Mouse (Mus musculus): Measurements from ENCODE around the gene Rcc1.

Gene Rcc1

DNA sequence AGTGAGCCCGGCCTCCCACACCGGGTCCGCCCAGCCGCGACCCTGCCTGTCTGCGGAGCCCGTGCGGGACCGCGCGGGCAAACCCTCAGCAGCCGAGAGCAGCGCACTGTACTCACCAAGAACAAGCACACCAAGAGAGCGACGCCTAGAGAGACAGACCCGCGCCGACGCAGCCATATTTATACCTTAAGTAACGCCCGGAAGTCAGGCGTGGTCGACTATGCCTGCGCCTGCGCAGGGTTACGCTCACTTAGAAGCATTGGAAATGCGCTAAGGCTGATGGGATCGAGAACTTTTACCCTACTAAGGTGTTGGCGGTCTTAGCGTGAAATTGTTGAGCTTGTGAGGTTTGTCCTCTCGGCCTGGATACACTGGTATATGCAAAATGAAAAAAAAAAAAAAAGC is at the start of gene Rcc1:
Rcc1 (minus strand) TSS at position 125 of the 405 bp plus-strand sequence.
- peak; percentile 86 to 88 for DNase-seq (ENCODE audit: low spot score in 2 of 2)

DNA sequence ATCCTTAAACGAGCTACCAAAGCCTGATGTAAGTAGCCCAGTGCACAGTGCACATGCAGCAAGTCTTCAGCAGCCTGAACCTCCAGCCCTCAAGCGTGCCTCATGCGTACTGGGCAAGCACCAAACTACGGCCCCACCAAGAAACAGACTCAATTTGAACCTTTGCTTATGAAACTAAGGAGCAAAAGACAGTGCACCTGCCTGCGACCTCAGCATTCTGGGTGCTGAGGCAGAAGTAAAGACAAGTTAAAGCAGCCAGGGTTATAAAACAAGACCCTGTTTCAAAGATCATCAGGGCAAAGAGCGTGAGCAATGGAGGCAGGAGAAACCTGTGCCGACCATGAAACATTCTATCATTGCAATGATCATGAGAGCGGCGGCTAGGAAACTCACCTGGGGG is 47.6 kb upstream of the Rcc1 start:
- no peak for DNase-seq (ENCODE audit: low spot score in 2 of 2)

DNA sequence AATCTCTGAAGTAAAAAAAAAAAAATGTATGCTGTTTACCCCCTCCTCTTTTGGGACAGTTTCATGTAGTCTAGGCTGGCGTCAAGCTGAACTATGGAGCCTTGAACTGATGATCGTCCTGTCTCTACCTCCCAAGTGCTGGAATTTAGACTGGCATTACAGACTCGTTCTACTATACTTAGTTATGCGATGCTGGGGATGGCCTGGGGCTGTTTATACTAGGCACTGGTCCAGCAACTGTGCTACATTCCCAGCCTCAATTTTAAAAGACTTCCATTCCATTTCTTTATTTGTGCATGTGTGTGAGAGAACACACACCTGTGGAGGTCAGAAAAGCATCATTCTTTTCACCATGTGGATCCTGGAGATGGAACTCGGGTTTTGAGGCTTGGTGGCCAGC is 45.5 kb upstream of the Rcc1 start:
- DNase-seq (ENCODE audit: low spot score in 2 of 2): no peak

DNA sequence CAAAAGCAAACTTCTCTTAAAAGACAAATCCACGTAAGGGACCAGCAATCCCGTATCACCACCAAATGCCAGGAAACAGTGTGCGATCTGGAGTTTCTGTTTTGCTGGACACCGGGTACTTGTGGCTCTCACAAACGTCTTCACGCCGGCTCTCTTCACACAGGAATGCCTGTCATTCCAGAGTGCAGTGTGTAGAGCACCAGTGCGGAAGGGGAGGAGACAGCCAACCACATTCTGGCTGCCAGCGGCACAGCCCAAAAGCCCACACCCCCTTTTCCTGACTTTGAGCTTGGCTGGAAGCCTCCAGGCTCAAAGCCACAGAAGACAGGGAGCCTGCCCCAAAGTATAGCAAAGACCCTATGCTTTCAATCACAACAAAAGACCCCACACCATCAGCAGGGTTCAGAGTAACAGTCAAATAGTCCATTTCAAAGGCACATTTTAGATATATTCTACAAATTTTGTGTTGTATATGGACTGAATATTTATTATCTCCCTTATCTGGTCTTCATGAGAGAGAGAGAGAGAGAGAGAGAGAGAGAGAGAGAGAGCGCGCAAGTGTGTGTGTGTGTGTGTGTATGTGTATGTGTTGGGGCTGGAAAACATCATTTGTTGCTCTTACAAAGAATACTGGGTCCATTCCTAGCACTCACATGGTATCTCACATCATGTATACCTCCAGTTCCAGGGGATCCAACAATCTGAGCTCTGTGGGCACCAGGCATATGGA is 44.8 kb upstream of the Rcc1 start:
- peak; percentile 33 to 48 for DNase-seq (ENCODE audit: low spot score in 2 of 2)

DNA sequence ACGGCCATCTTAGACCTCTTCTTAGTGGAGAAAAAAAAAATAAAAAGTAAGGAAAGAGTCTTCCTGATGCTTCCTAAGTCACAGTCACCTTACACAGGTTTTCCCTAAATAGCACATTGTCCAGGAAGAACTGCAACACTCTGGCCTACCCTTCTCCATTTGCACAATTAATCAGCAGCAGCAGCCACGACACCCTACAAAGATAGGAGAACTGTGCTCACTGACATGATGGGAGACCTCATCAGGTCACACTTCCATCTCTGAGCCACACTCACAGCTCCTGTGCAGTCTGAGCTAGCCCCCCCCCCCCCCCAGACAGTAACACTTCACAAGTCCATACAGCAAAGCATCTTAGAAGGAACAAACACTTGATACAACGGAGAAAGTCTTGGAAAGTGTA is 43.7 kb upstream of the Rcc1 start:
- no peak for DNase-seq (ENCODE audit: low spot score in 2 of 2)

DNA sequence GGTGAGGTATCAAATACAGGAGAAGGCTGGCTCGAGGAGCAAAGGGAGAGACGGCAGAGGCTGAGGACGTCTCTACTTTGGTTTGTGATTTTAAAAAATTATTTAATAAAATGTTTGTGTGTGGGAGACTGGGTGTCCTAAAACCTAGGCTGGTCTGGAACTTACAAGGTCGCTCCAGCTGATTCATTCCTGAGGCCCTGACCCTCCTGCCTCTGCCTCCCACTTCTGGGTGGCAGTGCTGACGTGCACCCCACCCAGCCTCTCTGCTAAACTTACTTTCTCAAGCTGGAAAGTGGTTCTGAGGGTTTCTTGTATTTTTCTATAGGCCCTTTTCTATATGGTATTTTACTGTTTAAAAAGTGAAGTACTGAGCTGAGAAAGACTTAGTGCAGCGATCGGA is 42.8 kb upstream of the Rcc1 start:
- no peak for DNase-seq (ENCODE audit: low spot score in 2 of 2)

DNA sequence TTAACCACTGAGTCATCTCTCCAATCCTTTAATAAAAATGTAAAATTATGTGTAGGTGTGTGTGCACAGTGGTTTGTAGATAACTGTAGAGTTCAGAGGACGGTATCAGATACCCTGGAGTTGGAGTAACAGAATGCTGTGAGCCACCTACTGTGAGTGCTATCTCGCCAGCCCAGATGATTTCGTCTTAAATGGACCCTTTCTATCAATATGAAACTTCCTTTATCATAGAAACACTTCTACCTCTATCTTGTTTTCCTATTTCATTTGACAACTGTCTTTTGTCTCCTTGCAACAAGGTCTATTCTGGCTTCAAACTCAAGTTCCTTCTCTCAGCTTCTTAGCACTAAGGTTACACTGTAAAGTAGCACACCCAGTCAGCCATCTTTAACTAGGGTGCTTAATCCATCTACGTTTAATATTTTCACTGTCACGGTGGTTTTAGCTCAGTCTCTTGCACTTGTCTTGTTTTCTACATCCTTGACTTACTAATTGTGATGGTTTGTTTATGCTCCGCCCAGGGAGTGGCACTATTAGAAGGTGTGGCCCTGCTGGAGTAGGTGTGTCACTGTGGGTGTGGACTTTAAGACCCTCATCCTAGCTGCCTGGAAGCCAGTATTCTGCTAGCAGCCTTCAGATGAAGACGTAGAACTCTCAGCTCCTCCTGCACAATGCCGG is 37.8 kb upstream of the Rcc1 start:
- DNase-seq (ENCODE audit: low spot score in 2 of 2): no peak

DNA sequence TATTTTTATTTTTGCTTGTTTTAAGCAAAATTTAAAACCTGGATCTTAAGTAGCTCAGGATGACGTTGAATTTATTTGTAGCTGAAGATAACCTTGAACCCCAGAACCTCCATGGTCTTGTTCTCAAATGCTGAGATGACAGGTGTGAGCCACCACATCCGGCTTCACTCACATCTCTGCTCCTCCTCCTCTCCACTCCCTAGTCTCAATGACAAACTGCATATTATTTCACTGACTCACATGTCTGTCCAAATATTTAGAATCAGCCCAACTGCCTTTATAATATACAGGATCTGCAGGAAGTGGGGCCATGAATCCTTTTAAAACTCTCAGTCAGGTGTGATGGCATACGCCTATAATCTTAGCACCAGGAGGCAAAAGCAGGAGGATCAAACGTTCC is 35.9 kb upstream of the Rcc1 start:
- no peak for DNase-seq (ENCODE audit: low spot score in 2 of 2)

DNA sequence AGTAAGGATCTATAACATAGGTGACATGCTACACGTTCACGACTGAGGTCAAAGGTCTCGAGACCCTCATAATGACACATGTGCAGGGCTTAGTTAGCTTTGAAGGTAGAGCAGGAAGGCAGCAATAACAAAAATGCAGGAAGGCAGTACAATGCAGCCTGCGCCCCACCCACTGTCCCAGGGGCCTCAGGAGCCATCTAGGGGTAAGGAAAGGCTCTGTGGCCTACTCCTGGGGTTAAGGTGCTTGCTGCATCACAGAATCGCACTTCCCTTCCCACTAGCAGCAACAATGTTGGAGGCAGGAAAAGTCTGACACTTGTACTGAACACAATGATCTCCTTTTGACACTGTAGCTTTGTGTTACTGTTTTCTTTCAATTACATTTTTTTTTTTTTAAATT is 34.2 kb upstream of the Rcc1 start:
- no peak for DNase-seq (ENCODE audit: low spot score in 2 of 2)

DNA sequence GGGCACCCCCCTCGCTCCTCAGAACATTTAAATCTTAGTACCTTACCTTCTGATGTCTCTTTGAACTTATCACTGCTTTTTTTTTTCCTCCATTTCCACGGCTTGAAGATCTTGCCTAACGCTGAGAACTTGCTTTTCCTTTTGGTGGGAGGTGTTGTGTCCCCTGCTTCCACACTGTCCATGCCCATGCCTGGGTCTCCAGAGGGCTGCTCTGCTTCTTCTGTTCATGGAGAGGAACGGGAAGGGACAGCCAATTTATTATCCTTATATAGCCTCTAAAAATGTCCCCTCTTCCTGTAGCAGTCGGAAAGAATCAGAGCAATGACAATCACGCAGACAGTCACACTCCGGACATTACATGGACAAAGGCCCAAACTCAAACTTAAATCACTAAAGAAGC is 33.4 kb upstream of the Rcc1 start:
- DNase-seq (ENCODE audit: low spot score in 2 of 2): no peak

DNA sequence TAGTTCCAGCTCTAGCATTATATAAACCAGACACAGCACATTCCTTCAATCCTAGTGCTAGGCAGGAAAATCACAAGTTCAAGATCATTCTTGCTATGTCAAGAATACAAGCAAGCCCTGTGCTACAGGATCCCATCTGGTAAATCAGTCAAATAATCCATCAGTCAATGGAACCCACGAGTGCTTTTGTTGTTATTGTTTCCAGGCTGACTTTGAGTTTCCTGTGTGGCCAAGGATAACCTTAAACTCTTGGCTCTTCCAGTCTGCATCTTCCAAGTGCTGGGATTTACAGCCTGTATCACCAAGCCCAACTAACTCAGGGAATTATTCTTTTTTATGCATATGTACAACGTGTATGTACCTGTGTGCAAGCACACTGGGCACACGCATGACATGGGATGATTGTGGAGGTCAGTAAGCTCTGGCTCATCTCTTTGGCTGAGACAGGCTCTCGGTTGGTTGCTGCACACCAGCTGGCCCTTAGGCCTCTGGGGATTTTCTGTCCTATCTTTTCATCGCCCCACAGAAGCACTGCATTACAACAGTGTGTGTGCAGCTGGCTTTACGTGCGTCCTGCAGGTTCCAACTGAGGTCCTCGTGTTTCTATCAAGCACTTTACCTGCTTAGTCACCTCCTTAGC is 32.5 kb upstream of the Rcc1 start:
- DNase-seq (ENCODE audit: low spot score in 2 of 2): no peak

DNA sequence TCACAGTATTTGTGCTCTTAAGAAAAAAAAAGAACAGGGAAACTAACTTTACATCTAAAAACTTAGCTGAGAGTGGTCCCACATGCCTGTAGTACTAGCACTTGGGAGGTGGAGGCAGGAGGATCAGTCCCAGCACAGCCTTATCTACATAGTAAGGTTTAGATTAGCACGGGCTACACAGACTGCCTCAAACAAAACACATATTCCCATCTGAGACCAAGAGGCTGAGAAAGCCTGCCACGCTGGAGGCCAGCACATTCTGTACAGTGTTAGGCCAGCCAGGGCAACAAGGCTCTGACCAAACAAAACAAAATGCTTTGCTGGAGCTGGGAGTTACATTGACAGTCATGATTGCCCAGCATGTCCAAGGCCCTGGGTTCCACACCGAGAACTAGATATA is 30.1 kb upstream of the Rcc1 start:
- no peak for DNase-seq (ENCODE audit: low spot score in 2 of 2)

DNA sequence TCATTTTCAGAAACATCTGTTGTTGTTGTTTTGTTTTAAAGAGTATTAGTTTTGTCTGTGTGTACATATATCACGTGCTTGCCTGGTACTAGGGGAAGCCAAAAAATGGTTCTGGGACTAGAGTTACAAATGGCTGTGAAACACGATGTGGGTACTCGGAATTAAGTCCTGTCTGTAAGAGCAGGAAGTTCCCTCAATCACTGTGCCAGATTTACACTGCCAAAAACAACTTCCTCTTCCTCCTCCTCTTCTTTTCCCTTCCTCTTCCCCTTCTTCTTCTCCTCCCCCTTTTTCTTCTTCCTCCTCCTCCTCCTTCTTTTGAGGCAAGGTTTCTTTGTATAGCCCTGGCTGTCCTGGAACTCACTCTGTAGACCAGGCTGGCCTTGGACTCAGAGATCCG is 28.9 kb upstream of the Rcc1 start:
- DNase-seq (ENCODE audit: low spot score in 2 of 2): no peak

DNA sequence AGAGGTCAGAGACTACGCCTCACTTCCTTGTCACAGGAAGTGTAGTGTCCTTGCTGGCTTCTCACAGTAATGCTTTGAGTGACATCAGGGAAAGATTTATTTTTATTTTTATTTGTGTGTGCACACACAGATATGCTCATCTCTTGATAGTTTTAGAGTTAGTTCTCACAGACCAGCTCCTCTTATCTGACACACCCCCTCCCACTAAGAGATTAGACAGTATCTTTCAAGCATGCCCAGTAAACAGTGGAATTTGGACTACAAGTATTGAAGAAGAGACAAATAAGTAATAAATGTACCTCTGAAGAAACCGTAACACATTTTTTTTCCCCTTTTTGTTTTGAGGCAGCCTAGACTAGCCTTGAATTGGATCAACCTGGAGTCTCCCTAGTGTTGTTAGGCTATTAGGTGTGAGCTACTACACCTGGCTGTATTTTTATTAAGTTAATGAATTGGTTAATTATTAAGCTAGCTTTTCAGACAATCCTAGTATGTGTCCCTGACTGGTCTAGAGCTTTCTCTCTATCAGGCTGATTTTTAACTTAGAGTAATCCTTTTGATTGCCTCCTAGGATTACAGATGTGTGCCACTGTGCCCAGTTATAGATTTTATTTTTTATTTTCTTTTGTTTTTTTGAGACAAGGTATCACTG is 27.7 kb upstream of the Rcc1 start:
- DNase-seq (ENCODE audit: low spot score in 2 of 2): no peak

DNA sequence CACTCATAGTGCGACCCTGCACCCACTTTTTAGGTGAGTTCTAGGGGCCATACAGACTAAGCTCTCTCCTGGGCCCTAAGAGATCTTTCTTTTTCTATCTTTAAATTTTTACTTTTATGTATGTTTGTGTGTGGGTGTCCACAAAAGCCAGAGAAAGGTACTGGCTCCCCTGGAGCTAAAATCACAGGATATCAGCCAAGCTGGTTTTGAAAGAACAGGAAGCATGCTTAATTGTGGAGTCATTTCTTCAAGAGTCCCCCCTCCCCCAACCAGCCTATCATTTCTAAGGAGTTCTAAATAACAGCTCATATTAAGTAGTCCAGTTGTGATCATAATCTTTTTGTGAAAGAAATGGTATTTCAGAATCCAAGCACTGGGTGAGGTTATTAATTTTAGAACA is 20.4 kb upstream of the Rcc1 start:
- DNase-seq (ENCODE audit: low spot score in 2 of 2): no peak

DNA sequence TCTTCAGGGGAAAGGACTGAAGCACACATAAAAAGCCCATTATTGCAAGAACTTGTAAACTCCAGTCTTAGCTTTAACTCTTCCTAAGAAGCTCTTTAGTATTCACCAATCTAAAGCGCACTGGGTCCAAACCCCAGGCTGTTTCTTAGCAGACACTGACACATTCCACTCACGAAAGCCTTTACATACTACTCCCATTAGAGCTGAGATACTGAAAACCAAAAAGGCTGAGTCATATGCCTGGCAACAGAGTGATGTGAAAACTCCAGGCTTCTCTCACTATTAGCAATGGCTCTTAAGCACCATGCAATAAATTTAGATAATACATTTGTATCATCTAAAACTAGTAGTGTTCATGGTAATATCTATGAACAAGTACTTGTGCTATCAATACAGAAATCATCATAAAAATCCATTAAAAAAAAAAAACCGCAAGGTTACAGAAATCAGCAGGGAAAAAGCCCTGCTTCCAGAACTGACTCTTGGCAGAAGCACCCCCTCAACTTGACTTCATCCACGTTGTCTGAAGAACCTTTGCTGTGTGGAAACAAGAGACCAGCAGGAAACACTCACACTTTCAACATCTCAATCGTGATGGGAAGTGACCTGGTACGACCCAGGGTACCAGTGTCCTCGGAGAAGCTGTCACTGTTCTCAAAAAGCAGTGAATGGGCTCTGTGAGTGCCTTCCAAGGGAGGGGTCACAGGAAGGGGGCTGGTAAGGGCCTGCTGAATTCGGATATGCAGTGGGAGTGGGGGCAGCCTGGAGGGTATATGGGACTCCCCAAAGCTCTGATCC is 16.7 kb upstream of the Rcc1 start:
- no peak for DNase-seq (ENCODE audit: low spot score in 2 of 2)

DNA sequence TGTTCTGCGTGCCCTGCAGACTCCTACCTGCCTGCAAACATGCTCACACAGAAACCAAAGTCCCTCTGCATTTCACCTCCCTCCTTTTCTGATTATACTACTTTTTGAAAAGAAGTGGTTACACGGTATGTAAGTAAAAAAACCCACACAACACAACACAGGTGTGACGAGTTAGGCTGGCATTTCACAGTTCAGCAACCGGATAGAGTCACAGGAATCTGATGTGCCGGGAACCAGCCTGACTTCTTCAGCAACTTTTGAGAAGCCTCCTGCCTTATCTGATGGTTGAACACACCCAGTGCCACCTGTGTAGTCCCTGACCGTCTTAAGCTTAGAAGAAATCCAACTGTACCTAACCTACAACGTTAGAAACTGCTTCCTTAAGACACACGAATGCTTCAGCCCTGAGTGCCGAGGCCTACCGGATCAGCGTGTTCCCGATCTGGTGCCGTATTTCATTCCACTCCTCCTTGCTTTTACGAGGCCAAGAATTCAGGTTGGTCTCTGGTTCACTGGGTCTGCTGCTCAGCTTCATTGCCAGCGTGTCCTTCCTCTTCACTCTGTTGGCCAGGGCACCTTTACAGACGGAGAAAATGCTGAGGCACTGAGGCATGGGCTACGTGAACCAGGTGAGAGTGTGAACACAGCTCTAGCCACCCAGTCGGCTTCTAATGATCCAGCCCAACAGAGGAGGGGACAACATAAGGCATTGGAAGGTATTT is 14.2 kb upstream of the Rcc1 start:
- DNase-seq (ENCODE audit: low spot score in 2 of 2): no peak

DNA sequence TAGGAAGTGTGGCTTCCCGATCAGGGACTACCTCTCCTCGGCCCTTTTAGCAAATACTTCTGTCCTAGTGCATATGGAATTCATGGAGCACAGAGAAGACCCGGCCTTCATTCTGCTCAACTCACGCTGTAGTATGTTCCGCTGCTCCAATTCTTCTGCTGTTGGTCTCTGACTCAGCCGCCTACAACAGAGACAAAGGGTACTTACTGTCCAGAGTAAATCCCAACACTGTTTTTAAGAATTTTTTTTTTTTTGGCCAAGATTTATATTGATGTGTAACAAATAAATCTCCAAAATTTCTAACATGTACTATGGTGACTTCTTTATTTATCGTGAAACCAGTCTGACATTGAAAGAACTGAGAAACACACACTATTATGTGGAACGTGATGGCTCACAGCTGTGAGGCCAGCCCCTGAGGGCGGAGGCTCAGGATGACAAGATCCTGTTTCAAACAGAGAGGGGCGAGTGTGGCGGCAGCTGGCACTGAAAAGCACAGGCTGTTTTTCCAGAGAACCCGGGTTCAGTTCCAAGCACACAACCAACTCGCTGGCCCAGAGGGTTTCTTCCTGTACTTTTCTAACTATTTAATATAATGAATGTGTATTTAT is 12.2 kb upstream of the Rcc1 start:
- DNase-seq (ENCODE audit: low spot score in 2 of 2): no peak

DNA sequence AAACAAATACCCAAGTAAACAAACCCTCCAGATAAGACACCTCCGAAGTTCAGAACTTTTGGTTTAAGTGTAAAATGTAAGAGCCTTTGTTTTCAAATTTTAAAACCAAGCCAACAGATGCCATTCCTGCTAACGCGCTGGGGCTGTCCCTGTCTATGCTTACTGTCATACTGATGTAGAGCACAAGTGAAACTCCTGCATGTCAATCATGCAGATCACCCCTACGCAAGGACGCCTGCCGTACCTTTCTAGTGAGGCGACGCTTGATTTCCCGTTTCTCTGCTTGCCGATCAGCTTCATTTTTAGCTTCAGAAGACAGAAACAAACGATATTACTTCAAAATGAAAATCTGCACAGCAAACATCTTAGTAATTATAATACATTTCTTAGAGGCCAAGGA is 10.1 kb upstream of the Rcc1 start:
- DNase-seq (ENCODE audit: low spot score in 2 of 2): no peak

DNA sequence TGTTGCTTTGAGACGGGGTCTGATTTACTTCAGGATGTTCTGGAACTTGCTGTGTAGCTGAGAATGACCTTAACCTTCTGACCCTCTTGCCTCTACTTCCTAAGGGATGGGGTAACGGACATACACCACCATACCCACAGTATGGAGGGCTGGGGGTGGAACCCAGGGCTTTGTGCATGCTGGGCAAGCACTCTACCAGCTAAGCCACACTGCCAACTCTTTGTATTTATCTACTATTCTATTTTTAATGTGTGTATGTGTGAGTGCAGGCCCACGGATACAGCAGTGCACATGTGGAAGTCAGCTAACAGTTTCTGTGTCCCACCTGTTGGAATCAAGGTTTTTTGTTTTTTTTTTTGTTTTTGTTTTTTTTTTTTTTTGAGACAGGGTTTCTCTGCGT is 6.1 kb upstream of the Rcc1 start:
- no peak for DNase-seq (ENCODE audit: low spot score in 2 of 2)

DNA sequence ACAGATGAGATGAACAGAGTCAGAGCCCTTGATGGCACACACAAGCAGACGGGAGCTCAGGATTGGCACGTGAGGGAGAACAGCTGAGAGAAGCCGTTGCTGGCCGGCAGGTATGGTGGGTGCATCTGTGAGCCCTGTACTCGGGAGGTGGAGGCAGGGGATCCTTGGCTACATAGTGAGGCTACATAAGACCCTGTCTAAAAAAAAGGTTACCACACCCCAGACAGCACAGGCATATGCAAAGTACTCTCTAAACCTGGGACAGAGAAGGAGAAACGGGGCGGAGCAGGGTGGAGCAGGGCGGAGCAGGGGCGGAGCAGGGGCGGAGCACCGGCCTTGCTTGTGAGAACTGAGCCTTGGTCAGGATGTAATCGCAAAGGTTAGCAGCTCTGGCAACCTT is 2.8 kb upstream of the Rcc1 start:
- DNase-seq (ENCODE audit: low spot score in 2 of 2): peak in 1 of 2 experiments; percentile 12
